Mouse (Mus musculus): ENCODE results near the gene Mcf2l. TPM values are rescaled to one million over a fixed set of nuclear protein-coding genes. Genes with fewer than 3 reads are reported as not detected.

The Mcf2l gene
- 10 to 100 TPM; 26.0 to 29.3 TPM for total RNA-seq (2021)
- long read RNA-seq, experiment 1, partial matches to known transcripts: 3 of 15 reads
- long read RNA-seq, experiment 1, other reads (novel, unspliced or antisense): 12 of 15 reads
- long read RNA-seq, experiment 2, partial matches to known transcripts: 1 of 12 reads
- long read RNA-seq, experiment 2, other reads (novel, unspliced or antisense): 11 of 12 reads

DNA sequence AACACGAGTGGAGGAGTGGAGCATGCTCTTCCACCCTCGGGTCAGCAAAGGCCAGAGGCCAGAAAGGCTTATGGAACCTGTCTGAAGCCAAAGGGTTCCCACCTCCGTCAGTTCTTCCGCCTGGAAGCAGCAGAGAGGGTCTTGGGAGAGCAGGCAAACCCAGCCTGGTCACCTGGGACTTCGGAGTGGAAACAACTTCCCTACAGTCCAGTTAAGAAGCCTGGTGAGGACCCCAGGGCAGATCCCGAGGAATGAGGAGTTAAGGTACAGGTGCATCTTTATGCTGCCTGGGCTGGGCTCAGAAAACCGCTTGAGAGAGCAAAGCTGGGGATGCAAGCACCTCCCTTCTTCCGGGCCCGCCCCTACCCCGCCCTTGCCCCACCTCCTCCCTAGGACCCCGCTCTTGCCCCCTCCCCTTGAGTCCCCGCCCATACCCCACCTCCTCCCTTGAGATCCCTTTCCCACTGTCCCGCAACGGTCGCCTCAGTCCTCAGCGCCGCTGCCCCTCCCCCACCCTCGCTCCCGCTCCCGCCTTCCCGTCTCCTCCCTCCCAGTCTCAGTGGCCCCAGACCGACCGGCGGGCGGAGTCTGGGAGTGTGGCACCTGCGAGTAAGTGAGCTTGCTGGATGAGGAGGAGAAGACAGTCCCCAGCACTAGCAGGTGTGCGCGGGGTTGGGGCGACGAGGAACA lies at the start of gene Mcf2l:
Gene Mcf2l (plus strand): TSS at position 450 of the 690 bp plus-strand sequence.
- intact Hi-C loops (cut with DNase I): no loop called here
- DNase-seq: no peak

GRCm38 (mm10) chr8:12824562-12824961 lies 49.0 kb upstream of the Mcf2l start:
- DNase-seq: no peak
- intact Hi-C loops (cut with DNase I): no loop called here

GRCm38 (mm10) chr8:12825236-12825635 lies 48.4 kb upstream of the Mcf2l start:
- intact Hi-C loops (cut with DNase I): no loop called here
- no peak for DNase-seq

DNA sequence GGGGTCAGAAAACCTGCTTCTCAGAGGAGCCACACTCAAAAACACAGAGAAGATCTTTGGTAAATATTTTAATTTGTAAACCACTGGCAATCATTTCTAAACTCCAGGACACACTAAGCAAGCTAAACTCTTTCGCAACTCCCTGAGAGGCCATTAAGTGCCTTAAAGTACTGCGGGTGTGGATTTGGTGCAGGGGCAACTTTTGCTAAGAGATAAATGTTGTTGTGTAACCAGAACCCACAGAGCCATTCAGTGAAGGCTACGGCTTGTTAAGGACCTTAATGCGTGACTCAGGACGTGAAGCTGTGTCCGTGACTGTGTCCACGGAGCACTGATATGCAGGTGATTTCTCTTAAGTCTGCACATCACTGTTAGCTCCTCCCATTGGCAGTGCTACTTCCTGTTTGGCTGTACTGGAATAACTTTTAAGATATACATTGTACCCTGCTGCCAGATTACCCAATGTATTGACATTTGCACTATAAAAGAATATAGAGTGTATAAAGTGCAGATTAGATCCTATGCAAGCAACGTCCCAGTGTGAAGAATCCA lies 47.8 kb upstream of the Mcf2l start:
- intact Hi-C loops (cut with DNase I): no loop called here
- DNase-seq: no peak

- intact Hi-C loops (cut with DNase I): no loop called here
- DNase-seq: no peak
Observed at GRCm38 (mm10) chr8:12827124-12827523, 46.5 kb upstream of the Mcf2l start.

GRCm38 (mm10) chr8:12828298-12828697 lies 45.3 kb upstream of the Mcf2l start:
- intact Hi-C loops (cut with DNase I): no loop called here

GRCm38 (mm10) chr8:12829381-12829780 lies 44.2 kb upstream of the Mcf2l start:
- intact Hi-C loops (cut with DNase I): no loop called here
- DNase-seq: no peak

More at GRCm38 (mm10) chr8:12828298-12828697, 45.3 kb upstream of the Mcf2l start:
- DNase-seq: no peak

DNA sequence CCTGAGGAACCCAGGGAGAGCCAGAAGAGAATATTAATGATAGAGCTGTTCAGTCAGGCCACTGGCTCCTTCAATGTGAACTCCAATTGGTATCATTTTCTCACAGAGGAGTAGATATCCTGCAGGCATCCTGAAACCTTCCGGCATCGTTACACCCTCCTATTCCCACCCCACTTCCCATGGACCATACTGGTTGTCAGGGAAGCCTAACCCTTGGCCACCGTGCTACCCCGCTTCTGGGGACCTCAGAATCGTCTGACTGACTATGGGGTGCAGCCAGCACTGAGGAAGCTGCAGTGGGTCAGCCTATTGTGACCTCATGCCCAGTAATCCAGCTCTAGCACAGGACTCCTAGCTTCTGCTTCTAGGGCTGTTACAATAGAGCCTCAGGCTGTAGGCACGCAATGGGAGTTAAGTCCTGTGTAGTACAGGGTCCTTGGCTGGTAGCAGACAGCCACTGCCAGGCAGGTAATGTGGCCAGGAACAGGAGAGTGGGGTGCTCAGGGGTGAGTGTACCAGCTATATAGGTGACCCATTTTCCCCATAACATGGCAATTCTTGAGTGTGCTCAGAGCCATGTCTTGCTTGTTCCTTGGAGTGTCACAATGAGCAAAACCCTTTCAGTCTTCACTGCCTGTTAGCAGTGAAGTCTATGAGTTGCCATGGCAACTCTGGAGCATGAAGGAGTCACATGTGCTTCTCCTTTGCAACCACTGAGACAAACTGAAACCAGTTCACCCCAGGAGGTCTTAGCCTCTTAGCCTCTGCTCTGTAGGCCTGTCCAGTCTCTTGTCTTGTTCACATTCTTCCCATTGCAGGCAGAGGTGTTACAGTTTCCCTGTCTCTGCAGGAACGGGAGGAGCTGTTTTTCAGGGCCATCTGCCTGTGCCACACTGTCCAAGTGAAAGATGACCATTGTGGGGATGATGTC lies 41.7 kb upstream of the Mcf2l start:
- intact Hi-C loops (cut with DNase I): no loop called here
- no peak for DNase-seq

DNA sequence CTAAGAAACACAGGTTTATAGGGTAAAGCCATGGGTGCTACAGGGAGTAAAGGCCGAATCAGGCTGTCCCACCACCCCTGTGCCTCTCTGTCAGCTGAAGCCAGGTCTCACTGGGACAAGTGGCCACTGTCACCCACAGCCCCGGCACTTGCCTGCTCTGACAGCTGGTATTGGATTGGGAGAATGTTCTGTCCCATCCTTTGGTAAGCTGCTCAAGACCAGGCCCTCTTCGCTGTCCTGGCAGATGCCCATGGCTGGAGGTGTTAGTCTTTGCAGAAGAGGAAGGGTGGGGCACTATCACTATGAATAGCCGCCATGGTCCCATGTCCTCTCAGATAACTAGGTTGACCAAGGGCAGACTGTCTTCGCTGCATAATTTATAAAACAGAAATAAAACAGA lies 40.0 kb upstream of the Mcf2l start:
- DNase-seq: no peak
- intact Hi-C loops (cut with DNase I): no loop called here

DNA sequence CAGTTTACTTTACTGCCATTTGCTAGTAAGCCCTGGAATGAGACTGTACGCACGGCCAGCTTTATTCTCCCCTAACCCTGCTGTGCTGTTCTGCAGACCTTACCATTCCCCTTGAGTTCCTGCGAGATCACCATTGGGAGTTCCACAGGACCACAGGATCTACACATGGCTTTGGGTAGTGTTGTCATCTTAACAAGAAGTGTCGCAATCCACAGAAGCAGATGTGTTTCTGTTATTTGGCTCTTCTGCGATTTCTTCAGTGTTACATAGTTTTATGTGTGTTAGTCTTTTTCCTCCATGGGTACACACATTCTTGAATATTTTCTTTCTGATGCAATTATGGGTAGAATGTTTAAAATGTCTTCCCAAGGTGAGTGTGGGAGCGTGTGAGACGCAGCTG lies 32.8 kb upstream of the Mcf2l start:
- DNase-seq: no peak
- intact Hi-C loops (cut with DNase I): no loop called here

GRCm38 (mm10) chr8:12842342-12842995 lies 31.1 kb upstream of the Mcf2l start:
- intact Hi-C loops (cut with DNase I): no loop called here

GRCm38 (mm10) chr8:12844347-12844950 lies 29.2 kb upstream of the Mcf2l start:
- no peak for DNase-seq
- intact Hi-C loops (cut with DNase I): no loop called here

More at GRCm38 (mm10) chr8:12842342-12842995, 31.1 kb upstream of the Mcf2l start:
- DNase-seq: no peak

- no peak for DNase-seq
- intact Hi-C loops (cut with DNase I): no loop called here
Observed at GRCm38 (mm10) chr8:12846447-12846846, 27.2 kb upstream of the Mcf2l start.

GRCm38 (mm10) chr8:12851241-12851640 lies 22.4 kb upstream of the Mcf2l start:
- intact Hi-C loops (cut with DNase I): no loop called here
- no peak for DNase-seq

DNA sequence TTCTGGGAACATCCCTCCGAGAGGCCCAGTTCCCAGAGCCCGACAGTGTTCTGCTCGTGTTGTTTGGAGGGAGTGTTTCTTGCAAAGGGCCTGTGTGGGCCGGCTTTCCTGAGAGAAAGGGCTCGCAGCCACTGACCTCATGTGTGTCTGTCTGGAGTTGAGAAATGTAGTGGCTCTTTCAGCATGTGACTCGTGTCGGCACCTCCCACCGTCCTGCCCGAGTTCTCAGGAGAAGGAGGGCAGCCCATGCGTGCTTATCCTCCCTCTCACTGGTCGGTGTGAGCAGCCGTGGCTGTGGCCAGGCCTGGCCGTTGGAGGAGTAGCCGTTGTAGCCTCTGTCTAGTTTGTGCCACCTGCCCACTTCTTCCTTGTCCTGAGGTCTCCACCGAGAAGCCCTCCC lies 17.6 kb upstream of the Mcf2l start:
- intact Hi-C loops (cut with DNase I): no loop called here

DNA sequence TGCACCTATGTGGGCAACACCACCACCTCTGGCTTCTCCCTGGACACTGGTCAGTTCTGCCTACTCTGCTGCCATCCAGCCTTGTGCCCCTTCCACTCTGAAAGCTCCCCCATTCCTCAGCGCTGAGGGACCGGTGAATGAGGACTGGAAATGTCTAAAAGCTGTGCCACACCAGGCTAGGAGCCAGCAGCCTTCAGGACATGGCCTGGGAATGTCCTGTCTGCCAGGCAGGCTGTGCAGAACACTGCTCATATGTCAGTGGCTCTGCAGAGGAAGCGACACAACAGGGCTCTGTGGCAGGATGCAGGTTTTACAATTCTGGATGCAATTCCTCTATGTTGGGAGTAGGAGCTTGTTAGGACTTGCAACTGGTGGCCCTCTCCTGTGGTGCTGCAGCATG lies 10.5 kb upstream of the Mcf2l start:
- intact Hi-C loops (cut with DNase I): no loop called here
- no peak for DNase-seq

More for the DNA sequence above, 17.6 kb upstream of the Mcf2l start:
- DNase-seq: no peak

GRCm38 (mm10) chr8:12863608-12864007 lies 10.0 kb upstream of the Mcf2l start:
- no peak for DNase-seq
- intact Hi-C loops (cut with DNase I): no loop called here

DNA sequence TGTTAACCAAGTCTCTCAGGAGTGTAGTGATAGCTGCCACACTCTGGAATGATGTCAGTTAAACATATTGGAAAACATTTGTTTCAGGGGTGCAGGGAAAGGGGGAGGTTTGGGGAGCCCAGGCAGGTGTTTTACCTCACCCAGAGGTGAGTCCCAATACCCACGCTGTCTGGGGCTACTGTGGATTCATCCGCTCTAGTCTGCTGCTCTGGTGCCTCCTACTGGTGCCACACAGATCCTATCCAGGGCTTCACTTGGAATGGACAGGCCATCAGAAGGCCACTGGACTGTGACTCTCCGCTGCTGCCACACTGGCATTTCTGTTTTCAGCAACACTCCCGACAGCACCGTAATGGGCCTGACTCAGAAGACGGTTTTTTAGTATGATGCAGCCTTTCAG lies 7.8 kb upstream of the Mcf2l start:
- DNase-seq: no peak
- intact Hi-C loops (cut with DNase I): no loop called here

DNA sequence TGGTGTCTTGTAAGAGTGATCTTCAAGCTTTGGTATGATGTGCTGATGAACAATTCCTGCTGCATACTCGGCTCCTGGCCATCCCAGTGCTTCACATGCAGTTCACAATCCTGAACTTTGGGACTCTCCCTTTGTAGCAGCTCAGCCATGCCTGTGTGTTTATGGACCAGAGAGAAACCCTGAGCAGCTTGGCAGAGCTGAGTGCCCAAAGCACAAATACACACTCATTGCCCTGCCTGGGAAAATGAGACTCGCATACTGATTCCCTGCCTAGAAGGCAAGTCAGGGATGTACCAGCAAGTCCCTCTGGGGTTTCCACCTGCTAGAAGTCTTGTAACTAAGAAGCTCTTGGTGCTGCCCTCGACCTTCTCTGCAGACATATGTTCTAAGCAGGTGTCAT lies 3.9 kb upstream of the Mcf2l start:
- intact Hi-C loops (cut with DNase I): no loop called here

DNA sequence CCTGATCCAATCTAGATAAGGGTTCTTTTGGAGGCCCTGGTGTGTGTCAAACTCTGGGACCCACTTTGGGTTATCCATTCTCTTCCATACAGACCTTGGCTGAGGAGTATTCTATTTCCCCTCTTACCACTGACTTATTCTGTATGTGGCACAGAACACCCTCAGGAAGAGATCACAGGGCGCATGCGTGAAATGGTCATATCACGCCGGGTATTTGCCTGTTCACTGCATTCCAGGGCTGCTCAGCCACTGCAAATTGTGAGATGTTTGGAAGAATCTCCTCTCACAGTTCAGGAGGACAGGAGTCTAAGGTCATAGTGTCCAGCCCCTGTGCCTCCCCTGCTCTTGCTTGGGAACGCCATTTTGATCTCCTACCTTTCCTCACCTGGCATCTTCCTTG lies 3.0 kb upstream of the Mcf2l start:
- intact Hi-C loops (cut with DNase I): no loop called here
- DNase-seq: no peak

More for the DNA sequence above, 3.9 kb upstream of the Mcf2l start:
- no peak for DNase-seq

All from gastrocnemius, postnatal 36 days (tissue).